Mouse (Mus musculus) MEL (cell line): ENCODE data around the gene Ovca2.
A peak's percentile ranks its signal among the peaks of the same experiment; 100 is the strongest.
"Not testable (repeated sequence)": the region's sequence is repeated elsewhere in the genome, so short reads cannot be mapped to it uniquely, and the experiment has no call there.

Experiments
- CTCF ChIP-seq, 3 experiments: IDR thresholded peaks in 2 of 3; conservative IDR thresholded peaks in 1 of 3; 2 replicates each; pipeline ENCODE4 v1.5.1; 2011 to 2012; ENCODE audit warnings: low read length in 3 of 3, low read depth in 2 of 3, mild to moderate bottlenecking in 2 of 3, improper control_type of control experiment in 1 of 3, inconsistent platforms in 1 of 3, mixed read lengths in 1 of 3, moderate library complexity in 1 of 3; ENCODE audit not compliant: control insufficient read depth in 1 of 3, insufficient read depth in 1 of 3, poor library complexity in 1 of 3, severe bottlenecking in 1 of 3
- GATA1 ChIP-seq: IDR thresholded peaks from 2 replicates; pipeline ENCODE4 v1.6.1; 2011; ENCODE audit warnings: low read depth, low read length, improper control_type of control experiment
- KAT2A ChIP-seq: conservative IDR thresholded peaks from 2 replicates; pipeline ENCODE4 v1.6.1; 2012; ENCODE audit warnings: low read depth, low read length, improper control_type of control experiment, inconsistent platforms
- MAX ChIP-seq: IDR thresholded peaks from 2 replicates; pipeline ENCODE4 v1.6.1; 2011; ENCODE audit warnings: low read length, improper control_type of control experiment
- MYC ChIP-seq: IDR thresholded peaks from 2 replicates; pipeline ENCODE4 v1.6.1; 2011; ENCODE audit warnings: low read depth, mild to moderate bottlenecking, low read length, improper control_type of control experiment, moderate library complexity
- POLR2A ChIP-seq, 2 experiments: IDR thresholded peaks; 2 replicates each; pipeline ENCODE4 v1.6.1; 2011 to 2012; ENCODE audit warnings: low read length in 2 of 2, mild to moderate bottlenecking in 2 of 2, control low read depth in 1 of 2, improper control_type of control experiment in 1 of 2, low read depth in 1 of 2, moderate library complexity in 1 of 2; ENCODE audit not compliant: control insufficient read depth in 1 of 2, insufficient read depth in 1 of 2, poor library complexity in 1 of 2
- POLR2AphosphoS5 ChIP-seq: IDR thresholded peaks from 2 replicates; pipeline ENCODE4 v1.6.1; 2012; ENCODE audit warnings: low read depth, borderline replicate concordance, mild to moderate bottlenecking, inconsistent platforms, low read length, moderate library complexity, mixed read lengths
- SIN3A ChIP-seq: IDR thresholded peaks from 2 replicates; pipeline ENCODE4 v1.6.1; 2012; ENCODE audit warnings: low read length, improper control_type of control experiment, inconsistent platforms
- SMC3 ChIP-seq: IDR thresholded peaks from 2 replicates; pipeline ENCODE4 v1.6.1; 2011; ENCODE audit warnings: low read depth, low read length, improper control_type of control experiment
- TCF12 ChIP-seq: IDR thresholded peaks from 2 replicates; pipeline ENCODE4 v1.6.1; 2014; ENCODE audit warnings: low read depth, mild to moderate bottlenecking, inconsistent platforms, low read length, improper control_type of control experiment, moderate library complexity
- USF1 ChIP-seq: IDR thresholded peaks from 2 replicates; pipeline ENCODE4 v1.6.1; 2014; ENCODE audit warnings: low read depth, mild to moderate bottlenecking, inconsistent platforms, low read length, improper control_type of control experiment, moderate library complexity
- USF2 ChIP-seq, 2 experiments: IDR thresholded peaks; 2 replicates each; pipeline ENCODE4 v1.6.1; 2011 to 2012; ENCODE audit warnings: improper control_type of control experiment in 2 of 2, low read length in 2 of 2, borderline replicate concordance in 1 of 2, inconsistent platforms in 1 of 2, low read depth in 1 of 2, mild to moderate bottlenecking in 1 of 2; ENCODE audit not compliant: insufficient read depth in 1 of 2
- ZNF384 ChIP-seq: IDR thresholded peaks from 2 replicates; pipeline ENCODE4 v1.6.1; 2012; ENCODE audit warnings: low read depth, mild to moderate bottlenecking, inconsistent platforms, low read length, improper control_type of control experiment

DNA sequence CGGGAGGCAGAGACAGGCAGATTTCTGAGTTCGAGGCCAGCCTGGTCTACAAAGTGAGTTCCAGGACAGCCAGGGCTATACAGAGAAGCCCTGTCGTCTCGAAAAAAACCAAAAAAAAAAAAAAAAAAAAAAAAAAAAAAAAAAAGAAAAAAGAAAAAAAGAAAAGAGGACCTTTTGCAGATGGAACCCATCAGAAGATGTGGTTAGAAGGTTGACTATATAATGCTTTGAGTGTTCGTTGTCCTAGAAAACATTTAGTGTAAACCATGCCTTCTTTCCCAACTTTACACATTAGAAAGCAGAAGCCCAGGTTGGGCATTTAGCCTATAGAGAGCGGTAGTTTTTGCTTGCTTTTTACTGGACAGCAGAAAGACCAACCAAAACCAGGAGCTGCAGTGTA lies 4.1 kb downstream of the Ovca2 start:
- TF ChIP-seq MAX; CTCF (IDR thresholded peaks at IDR 0.05 in 2 of 3, conservative IDR thresholded peaks at IDR 0.05 in 1 of 3; ENCODE audit: control insufficient read depth in 1 of 3, insufficient read depth in 1 of 3, low read depth in 2 of 3, low read length in 3 of 3, poor library complexity in 1 of 3, severe bottlenecking in 1 of 3); POLR2A (IDR thresholded peaks at IDR 0.05; ENCODE audit: control insufficient read depth in 1 of 2, insufficient read depth in 1 of 2, low read depth in 1 of 2, low read length in 2 of 2, poor library complexity in 1 of 2); TCF12; SIN3A; POLR2AphosphoS5; GATA1; SMC3; USF1; KAT2A; USF2 (IDR thresholded peaks at IDR 0.05; ENCODE audit: borderline replicate concordance in 1 of 2, insufficient read depth in 1 of 2, low read depth in 1 of 2, low read length in 2 of 2); MYC: not testable (repeated sequence)
- peak; percentile 71 for TF ChIP-seq ZNF384
